Mouse (Mus musculus) stomach, postnatal 0 days (tissue): Measurements from ENCODE around the gene Zbtb24.

Experiments
- CTCF ChIP-seq: IDR thresholded peaks from 2 replicates; pipeline ENCODE4 v1.5.1; 2016; ENCODE audit warnings: antibody characterized with exemption, low read depth, mild to moderate bottlenecking, moderate library complexity
- EP300 ChIP-seq: optimal IDR thresholded peaks from 2 replicates; pipeline ENCODE3; 2016; ENCODE audit warnings: antibody characterized with exemption

DNA sequence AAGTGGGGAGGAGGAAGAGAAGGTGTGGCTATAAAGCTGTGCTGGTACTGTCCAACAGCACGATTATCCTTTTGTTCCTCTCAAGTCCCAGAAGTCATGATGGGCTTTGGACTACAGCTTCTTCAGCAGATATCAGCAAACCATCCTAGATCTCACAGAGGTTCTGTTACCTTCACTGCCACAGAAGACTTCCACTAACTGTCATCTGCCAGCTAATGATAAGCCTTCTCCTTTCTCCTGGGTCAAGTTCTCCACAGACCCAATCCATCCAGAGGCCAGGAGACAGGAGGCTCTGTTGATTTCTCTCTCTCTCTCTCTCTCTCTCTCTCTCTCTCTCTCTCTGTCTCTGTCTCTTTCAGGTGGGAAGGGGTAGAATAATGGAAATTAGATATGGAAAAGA, 2.0 kb upstream of the Zbtb24 start:
- TF ChIP-seq CTCF (no peak), EP300 (no peak)
